Mouse (Mus musculus) lung, postnatal 36 days (tissue): ENCODE results near the gene Mthfd1.

Source experiments
- DNase-seq: peaks from one replicate; pipeline ENCODE4 v3.0.0; 2022; ENCODE audit warnings: mixed read lengths

Mthfd1 gene

GRCm38 (mm10) chr12:76264325-76264965, 9.3 kb downstream of the Mthfd1 start:
- peak; percentile 42 for DNase-seq

DNA sequence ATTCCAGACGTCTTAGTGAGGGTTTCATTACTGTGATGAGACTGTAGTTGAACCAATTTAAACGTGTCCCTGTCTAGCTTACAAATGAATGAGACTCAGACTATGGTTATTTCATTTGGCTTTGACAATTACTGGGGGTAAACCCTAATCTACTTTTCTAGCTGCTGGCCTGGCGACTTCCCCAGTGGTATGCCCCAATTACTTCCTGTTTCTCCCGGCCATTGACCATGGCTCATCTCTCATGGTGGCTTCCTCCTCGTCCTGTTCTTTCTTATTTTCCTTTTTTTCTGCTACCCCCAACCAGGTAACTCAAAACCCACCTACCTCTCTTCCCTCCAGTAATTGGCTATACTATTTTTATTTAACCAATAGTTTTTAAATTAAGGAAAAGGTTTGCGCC, 9.9 kb downstream of the Mthfd1 start:
- DNase-seq: peak; percentile 10

- DNase-seq: peak; percentile 79
These were observed 11.8 kb downstream of the Mthfd1 start for GRCm38 (mm10) chr12:76266875-76267274.

DNA sequence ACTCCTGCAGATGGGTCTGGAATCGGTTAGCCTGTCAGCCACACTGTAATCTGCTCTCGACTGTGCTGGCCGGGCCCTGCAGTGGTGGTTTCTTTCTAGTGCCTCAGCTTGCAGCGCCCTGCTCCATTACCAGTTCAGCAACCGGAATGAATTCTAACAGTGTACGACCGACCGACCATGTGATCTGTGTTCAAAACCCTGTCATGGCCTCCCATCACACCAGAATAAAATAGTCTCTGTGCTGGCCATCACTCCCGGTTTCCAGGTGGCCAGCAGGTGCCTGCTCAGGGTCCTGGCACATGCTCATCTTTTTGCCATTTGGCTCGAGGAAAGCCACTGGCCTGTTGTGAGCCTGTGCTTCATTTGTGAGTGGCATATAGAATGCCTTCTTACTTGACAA, 13.6 kb downstream of the Mthfd1 start:
- no peak for DNase-seq

DNA sequence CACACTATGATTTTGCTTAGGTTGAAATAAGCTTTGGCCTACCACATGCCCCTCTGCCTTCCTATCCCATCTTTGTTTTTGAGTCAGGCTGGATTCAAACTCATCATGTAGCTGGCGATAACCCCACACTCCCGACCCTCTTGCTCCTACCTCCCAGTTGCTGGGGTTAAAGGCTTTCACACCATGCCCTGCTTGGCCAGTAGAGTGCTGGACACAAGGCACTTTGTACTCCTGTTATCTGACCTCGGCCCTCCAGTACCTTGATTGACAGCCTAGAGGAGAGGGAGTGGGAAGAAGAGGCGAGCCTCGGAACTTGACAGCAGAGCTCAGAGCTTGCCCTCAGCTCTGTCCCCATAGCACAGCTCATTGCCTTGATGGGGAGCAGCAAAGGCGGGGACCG, 14.1 kb downstream of the Mthfd1 start:
- no peak for DNase-seq

DNA sequence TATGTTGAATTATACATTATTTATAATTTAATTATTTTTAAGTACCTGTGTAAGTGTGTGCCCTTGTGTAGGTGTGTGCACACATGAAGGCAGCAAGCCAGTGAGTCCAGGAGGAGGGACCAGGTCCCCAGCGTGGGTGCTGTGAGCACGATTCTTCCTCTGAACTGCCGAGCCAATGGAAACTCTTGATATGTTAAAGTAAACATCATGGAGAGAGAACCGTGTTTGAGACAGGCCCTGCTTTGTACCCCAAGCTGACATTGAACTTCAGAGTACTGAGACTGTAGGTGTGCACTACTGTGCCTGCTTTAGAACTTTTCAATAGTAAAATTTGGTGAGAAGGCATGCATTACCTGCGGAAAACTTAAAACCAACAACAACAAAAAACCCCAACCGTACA, 16.4 kb downstream of the Mthfd1 start:
- no peak for DNase-seq

DNA sequence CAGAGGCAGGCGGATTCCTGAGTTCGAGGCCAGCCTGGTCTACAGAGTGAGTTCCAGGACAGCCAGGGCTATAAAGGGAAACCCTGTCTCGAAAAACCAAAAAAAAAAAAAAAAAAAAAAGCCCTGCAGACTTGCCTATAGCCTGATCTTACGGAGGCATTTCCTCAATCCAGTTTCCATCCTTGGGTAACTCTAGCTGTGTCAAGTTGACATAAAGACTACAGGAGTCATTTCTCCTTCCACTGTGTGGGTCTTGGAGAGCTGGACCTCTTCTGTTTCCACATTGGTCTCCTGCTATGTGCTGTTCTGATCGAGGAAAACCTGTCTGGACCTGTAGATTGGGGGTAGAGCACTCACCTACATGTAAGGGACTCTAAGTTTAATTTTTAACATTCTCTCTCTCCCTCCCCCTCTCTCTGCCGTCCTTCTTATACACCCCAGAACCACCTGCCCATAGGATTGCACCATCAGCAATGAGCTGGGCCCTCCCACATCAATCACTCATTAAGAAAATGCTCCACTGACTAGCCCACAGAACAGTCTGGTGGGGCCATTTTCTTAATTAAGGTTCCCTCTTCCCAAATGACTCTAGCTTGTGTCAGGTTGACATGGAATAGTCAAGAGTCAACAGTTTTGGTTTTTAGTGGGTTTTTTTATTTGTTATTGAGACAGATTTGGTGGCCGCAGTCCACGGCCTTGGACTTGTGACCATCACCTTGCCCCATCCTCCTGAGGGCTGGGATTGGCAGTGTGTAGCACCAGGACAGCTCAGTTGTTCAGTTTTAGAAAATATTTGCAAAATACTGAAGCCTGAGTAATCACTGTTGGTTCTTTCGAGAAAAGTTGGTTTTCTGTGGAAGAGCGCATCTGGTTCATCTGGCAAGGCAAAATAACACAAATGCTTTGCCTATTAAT, 17.8 kb downstream of the Mthfd1 start:
- no peak for DNase-seq

DNA sequence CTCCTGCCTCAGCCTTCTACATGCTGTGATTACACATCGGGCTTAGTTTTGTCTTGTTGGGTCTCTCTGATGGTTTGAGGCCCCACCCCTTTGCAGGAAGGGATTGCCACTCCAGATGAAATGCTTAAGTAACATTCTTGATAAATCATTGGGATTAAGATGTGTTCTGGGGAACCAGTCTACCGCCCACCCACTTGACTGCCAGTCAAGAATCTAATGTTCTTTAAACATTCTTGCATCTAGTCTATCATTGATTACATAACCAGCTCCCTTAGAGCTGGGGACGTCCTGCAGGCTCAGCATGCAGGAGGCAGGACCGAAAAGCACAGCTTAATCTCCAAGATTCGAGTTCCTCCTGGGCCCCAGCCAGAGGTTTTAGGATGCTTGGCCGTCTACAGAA, 23.1 kb downstream of the Mthfd1 start:
- no peak for DNase-seq

DNA sequence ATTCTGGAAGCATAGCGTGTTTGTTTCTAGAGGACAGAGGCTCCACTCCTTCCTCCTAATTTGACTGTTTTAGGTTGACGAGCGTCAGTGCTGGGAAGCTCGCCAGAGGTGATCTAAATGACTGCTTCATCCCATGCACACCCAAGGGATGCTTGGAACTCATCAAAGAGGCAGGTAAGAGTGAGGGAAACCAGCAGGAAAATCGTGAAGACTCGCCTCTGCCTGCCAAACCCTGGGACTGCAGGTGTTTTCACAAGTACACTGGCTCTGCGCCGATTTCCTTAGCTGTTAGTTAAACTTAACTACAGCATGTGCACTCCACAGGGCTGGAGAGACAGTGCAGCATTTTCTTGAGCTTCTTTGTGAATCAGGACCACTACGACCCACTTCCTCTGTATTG, 25.5 kb downstream of the Mthfd1 start:
- DNase-seq: no peak

DNA sequence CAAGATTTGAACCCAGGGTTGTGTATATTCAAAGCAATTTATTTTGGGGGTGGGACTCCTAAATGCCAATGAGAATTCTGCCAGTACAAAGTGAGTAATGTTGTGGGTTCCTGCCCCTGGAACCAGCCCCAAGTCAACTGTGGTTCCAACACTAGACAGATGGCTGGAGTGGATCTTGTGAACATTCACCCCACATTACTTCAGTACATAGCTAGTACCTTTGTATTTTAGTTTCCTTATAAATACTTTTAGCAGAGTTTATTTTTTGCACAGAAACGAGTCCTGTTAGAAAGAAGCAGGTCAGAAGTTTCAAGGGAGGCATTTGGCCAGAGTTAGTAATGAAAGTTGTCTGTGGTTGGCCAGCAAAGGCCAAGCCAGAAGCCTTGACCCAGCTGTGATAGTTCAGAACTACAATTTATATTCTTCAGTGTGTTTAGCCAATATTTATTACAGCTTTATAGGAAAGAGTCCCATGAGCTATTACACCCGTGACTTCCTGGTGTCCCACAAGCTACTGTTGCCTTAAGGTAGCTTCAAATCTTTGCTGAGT, 26.1 kb downstream of the Mthfd1 start:
- no peak for DNase-seq

GRCm38 (mm10) chr12:76282132-76282531, 27.0 kb downstream of the Mthfd1 start:
- no peak for DNase-seq

GRCm38 (mm10) chr12:76282532-76283173, 27.6 kb downstream of the Mthfd1 start:
- no peak for DNase-seq

- no peak for DNase-seq
These were observed 30.3 kb downstream of the Mthfd1 start for GRCm38 (mm10) chr12:76285418-76285817.

DNA sequence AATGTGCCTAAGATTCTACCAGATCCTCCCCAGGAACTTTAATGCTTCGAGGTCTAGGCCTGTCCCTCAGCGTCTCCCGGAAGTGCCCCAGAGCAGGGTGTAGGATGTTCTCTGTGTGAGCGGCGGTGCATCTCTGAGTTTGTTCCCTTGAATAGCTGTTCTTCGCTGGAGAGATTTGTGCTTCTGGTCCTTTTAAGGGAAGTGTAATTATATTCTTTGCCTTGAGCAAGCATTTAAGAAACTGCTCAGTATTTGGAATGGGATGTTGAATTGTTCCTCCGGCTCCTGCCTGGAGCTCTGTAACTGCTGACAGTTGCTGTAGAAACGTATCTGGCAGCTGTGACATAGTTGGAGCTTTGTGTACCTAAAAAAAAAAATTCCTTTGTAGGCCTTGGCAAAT, 32.9 kb downstream of the Mthfd1 start:
- no peak for DNase-seq

GRCm38 (mm10) chr12:76288494-76288893, 33.4 kb downstream of the Mthfd1 start:
- no peak for DNase-seq

GRCm38 (mm10) chr12:76289428-76289827, 34.3 kb downstream of the Mthfd1 start:
- no peak for DNase-seq

DNA sequence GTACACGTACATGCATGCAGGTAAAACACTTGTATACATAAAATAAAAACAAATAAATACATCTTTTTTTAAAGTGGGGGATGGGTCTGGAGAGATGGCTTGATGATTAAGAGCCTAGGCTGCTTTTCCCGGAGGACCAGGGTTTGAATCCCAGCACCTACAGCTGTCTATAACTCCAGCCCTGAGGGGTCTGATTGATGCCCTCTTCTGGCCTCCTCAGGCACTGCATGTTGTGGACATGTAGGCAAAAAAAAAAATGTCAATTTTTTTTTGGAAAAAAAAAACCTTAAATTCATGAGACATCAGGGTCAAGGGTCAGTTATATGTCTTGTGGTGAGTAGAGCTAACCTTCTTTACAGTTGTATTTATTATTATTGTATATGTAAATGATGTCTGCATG, 35.2 kb downstream of the Mthfd1 start:
- no peak for DNase-seq

DNA sequence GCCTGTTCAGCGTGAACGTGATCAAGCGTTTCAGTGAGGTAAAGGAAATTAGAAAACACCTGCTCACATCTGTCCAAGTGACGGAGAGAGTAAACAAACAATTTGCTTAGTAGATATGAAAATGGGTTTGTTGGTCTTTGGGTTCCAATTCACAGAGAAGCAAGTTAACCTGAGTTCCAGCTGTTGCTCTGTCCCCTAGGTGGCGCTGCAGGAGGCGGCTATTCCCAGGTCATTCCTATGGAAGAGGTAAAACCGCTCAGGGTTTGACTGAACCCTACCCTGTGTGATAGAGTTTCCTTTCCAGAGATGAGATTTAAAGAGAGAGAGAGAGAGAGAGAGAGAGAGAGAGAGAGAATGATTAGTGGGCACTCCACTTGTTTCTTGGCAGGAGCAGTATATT, 38.1 kb downstream of the Mthfd1 start:
- DNase-seq: peak; percentile 84

DNA sequence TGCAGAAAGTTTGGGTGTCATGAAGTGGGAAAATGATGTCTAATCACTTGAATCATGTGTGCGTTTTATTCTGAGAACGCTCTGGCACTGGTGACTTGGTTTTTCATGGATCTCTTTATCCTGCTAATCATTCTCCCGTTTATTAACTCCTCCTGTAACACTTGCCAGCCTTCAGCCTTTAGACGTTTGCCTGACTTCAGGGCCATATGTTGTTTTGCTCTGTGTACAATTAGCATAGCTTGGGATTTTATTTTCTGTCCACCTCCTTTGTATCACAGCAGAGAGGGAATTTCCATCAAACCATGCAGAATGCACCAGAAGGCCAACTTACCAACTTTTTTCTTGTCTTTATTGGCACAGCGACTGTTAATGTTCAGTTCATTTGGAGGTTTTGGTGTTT, 42.7 kb downstream of the Mthfd1 start:
- no peak for DNase-seq

GRCm38 (mm10) chr12:76299361-76299906, 44.3 kb downstream of the Mthfd1 start:
- DNase-seq: peak; percentile 76

- no peak for DNase-seq
These were observed 45.3 kb downstream of the Mthfd1 start for GRCm38 (mm10) chr12:76300367-76300766.

DNA sequence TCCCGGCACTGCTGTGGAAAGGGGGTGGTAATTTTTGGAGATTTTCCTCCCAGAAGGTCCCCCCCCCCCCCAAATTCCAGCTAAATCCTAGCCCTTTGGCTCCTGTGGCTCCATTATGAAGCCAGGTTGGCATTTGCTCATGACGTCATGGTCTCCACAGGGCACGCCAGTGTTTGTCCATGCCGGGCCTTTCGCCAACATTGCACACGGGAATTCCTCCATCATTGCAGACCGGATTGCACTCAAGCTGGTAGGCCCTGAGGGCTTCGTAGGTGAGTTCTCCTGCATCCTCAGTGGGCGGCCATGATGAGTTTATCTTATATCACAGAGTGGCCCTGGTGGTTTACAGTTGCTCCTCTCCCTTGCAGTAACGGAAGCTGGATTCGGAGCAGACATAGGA, 48.4 kb downstream of the Mthfd1 start:
- DNase-seq: peak; percentile 62

DNA sequence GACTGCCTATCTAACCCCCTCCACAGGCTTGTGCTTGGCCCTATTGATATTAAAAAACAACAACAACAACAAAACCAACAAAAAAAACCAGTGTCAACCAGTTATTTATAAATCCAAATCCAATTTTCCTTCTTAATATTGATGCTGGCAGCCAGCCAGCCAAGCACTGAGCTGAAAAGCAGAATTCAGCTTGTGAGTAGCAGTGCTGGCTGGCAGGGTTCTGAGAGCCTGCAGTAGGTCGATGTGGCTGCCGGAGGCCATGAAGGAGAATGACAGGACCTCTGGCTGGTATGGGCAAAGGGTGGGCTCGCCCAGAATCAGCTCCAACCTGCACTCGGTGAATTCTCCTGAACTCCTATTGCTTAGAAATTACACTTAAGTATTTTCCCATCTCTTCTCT, 49.1 kb downstream of the Mthfd1 start:
- no peak for DNase-seq
